Mouse (Mus musculus): ENCODE data around the gene Ablim1. TPM values are rescaled to one million over a fixed set of nuclear protein-coding genes. Genes with fewer than 3 reads are reported as not detected.

The Ablim1 gene
- polyA plus RNA-seq, 1 experiment from 2014 or later = 11.6 TPM

DNA sequence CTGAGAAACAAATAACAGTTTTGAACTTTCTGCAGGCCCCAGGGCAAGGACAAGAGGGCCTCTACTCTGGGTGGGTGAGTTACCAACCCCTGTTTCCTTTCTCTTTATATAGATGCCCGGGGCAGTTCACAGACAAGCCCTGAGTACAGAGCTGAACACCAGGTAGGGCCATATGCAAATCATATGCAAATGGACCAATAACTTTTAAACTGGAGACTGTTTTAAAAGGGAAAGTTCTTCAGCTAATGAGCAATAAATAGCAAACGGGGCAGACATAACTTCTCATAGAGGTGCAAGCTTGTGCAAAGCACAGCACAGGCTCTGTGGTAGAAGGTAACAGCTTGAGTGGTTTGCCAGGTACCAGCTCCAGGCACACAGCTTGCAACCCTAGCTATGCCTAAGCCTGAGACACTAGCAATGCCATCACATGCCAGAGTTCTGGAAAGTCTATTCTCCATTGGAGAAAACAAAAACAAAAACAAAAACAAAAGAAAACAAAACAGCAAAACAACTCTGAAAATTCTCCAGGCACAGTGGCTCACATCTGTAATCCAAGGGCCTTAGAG, 225.8 kb downstream of the Ablim1 start:
- WGBS = 74% methylated on average over 2 of the region's 2 CpGs
- DNase-seq (ENCODE audit: low spot score) (no peak), ATAC-seq (replicated peaks; ENCODE audit: low FRiP score) (no peak)
- no peak overlapping the region for H3K4me2 ChIP-seq
- H3K9me3 ChIP-seq (ENCODE audit: control insufficient read depth, low read length) = no peaks in the 10 kb centered on the region
- no peak overlapping the region for H3K9ac ChIP-seq (ENCODE audit: low read depth, low read length)
- no peaks in the 10 kb centered on the region for H3K4me1 ChIP-seq (replicated peaks; ENCODE audit: control insufficient read depth, insufficient read depth, low read length)
- no peaks in the 10 kb centered on the region for H3K27me3 ChIP-seq (replicated peaks; ENCODE audit: control insufficient read depth, insufficient read depth, low read length)
- H3K4me3 ChIP-seq (ENCODE audit: low read depth, low read length) = no peak overlapping the region
- no peaks in the 10 kb centered on the region for H3K36me3 ChIP-seq (ENCODE audit: control insufficient read depth, insufficient read depth, low read length)
- no peak overlapping the region for H3K27ac ChIP-seq (ENCODE audit: low read depth, low read length)

DNA sequence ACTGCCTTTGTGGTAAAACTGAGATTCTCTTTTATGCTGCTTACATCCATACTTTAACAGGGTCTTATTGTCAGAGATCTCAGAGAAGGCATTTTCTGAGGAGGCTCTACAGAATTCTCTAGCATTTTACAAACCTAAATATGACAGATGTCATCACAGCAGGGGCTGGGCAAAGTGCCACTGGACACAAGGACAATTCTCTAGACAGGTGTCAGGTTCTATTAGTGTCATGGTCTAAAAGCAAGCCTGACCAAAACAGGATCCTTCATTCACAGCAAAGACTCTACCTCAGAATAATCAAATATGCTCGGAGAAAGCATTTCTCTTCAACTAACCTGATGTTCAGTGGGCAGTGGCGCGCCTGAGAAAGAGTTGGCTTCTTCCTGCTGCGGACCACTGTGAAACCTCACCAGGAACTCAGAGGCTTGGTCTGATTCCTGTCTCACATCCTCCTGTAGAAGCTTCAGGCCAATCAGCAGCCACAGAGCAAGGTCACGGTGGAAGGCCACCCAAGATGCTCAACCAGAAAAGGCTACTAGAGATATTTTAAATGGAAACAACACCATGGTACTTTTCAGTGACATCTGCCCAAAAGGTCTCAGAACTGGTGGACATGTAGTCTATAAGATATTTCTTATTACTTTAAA, 230.1 kb downstream of the Ablim1 start:
- 77% methylated on average over 5 of the region's 5 CpGs for WGBS
- ATAC-seq (replicated peaks; ENCODE audit: low FRiP score) (no peak), DNase-seq (ENCODE audit: low spot score) (no peak)
- no peak overlapping the region for H3K27ac ChIP-seq (ENCODE audit: low read depth, low read length)
- no peaks in the 10 kb centered on the region; the same call in 1 of the 2 replicates for H3K4me1 ChIP-seq (replicated peaks; ENCODE audit: control insufficient read depth, insufficient read depth, low read length)
- no peak overlapping the region for H3K4me3 ChIP-seq (ENCODE audit: low read depth, low read length)
- no peak overlapping the region for H3K9ac ChIP-seq (ENCODE audit: low read depth, low read length)
- no peak overlapping the region for H3K4me2 ChIP-seq
- no peaks in the 10 kb centered on the region for H3K27me3 ChIP-seq (replicated peaks; ENCODE audit: control insufficient read depth, insufficient read depth, low read length)
- H3K9me3 ChIP-seq (ENCODE audit: control insufficient read depth, low read length) = no peaks in the 10 kb centered on the region
- no peaks in the 10 kb centered on the region for H3K36me3 ChIP-seq (ENCODE audit: control insufficient read depth, insufficient read depth, low read length)

DNA sequence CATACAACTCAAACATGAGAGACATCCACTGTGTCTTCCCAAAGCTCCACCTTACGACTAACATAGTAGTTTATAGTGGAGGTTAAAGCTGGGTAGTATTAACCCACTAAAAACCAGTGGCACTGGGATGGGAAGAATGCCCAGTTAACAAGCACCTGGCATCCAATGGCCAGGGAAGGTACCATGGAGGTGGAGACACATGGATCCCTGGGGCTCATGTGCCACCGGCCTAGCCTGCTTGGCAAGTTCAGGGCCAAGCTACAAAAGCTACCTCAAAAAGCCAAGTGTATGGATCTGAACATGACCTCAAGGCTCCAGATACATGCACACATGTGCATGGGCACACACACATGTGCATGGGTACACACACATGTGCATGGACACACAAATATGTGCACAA, 230.8 kb downstream of the Ablim1 start:
- Histone ChIP-seq H3K36me3 (ENCODE audit: control insufficient read depth, insufficient read depth, low read length) (no peaks in the 10 kb centered on the region), H3K4me1 (replicated peaks; ENCODE audit: control insufficient read depth, insufficient read depth, low read length) (no peaks in the 10 kb centered on the region; the same call in 1 of the 2 replicates), H3K4me2 (no peak overlapping the region), H3K9ac (ENCODE audit: low read depth, low read length) (no peak overlapping the region), H3K9me3 (ENCODE audit: control insufficient read depth, low read length) (no peaks in the 10 kb centered on the region), H3K27me3 (replicated peaks; ENCODE audit: control insufficient read depth, insufficient read depth, low read length) (no peaks in the 10 kb centered on the region), H3K27ac (ENCODE audit: low read depth, low read length) (no peak overlapping the region), H3K4me3 (ENCODE audit: low read depth, low read length) (no peak overlapping the region)
- ATAC-seq (replicated peaks; ENCODE audit: low FRiP score) = no peak
- WGBS = 84% methylated on average over 2 of the region's 2 CpGs
- no peak for DNase-seq (ENCODE audit: low spot score)

DNA sequence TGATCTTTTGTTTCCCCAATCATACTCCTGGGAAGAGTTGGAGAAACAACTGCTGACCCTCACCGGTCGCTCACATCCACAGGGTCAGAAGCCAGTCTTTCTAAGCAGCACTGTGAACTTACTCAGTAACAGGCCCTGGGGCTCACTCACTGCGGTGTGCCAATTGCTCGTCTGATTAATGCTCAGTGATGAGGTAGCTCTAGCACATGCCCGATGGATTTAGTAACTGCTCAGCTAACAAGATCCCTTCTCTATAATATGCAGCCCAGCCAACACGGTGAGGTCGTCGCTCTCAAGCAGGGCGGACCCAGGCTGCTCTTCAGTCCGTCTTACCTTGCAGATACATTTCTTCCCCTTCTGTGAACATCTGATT, 231.6 kb downstream of the Ablim1 start:
- Histone ChIP-seq H3K9me3 (ENCODE audit: control insufficient read depth, low read length) (no peaks in the 10 kb centered on the region), H3K4me2 (no peak overlapping the region), H3K9ac (ENCODE audit: low read depth, low read length) (no peak overlapping the region), H3K36me3 (ENCODE audit: control insufficient read depth, insufficient read depth, low read length) (no peaks in the 10 kb centered on the region), H3K4me3 (ENCODE audit: low read depth, low read length) (no peak overlapping the region), H3K4me1 (replicated peaks; ENCODE audit: control insufficient read depth, insufficient read depth, low read length) (no peaks in the 10 kb centered on the region; the same call in 1 of the 2 replicates), H3K27me3 (replicated peaks; ENCODE audit: control insufficient read depth, insufficient read depth, low read length) (no peaks in the 10 kb centered on the region), H3K27ac (ENCODE audit: low read depth, low read length) (no peak overlapping the region)
- WGBS = 82% methylated on average over 10 of the region's 10 CpGs
- no peak for DNase-seq (ENCODE audit: low spot score)
- ATAC-seq (replicated peaks; ENCODE audit: low FRiP score) = no peak

DNA sequence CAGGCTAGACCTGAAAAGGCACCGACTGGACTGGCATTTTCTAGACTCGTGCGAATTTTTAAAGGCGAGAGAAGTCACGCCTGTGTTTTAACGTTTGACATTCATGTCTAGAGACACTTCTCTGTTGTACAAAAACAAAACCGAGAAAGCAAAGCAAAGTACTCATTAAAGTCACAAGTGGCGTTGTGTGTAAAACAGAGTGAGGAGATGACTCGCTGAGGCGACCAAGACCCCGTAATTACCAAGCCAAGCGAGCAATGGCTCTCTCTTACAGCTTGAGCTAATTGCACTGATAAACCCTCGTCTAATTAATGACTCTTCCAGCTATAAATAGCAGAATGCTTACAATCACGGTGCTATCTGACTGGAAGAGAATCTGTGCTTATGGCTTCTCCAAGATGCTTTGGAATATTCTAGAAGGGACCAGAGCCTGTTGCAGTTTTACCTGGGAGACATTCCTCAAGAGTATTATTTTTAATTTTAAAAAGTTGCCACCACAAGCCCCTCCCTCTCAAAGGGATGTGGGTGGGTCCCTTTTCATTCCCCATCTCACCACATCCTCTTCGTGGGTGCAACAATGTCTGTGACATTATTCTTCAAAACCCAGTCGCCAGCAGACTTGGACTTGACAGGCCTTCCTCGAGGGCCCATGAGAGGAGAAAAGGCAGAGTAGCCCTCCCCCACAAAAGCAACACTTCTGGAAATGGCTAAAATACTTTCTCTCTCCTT, 232.1 kb downstream of the Ablim1 start:
- Histone ChIP-seq H3K9me3 (ENCODE audit: control insufficient read depth, low read length) (no peaks in the 10 kb centered on the region), H3K4me3 (ENCODE audit: low read depth, low read length) (no peak overlapping the region), H3K36me3 (ENCODE audit: control insufficient read depth, insufficient read depth, low read length) (no peaks in the 10 kb centered on the region), H3K4me1 (replicated peaks; ENCODE audit: control insufficient read depth, insufficient read depth, low read length) (no peaks in the 10 kb centered on the region; the same call in 1 of the 2 replicates), H3K9ac (ENCODE audit: low read depth, low read length) (no peak overlapping the region), H3K27ac (ENCODE audit: low read depth, low read length) (no peak overlapping the region), H3K4me2 (no peak overlapping the region), H3K27me3 (replicated peaks; ENCODE audit: control insufficient read depth, insufficient read depth, low read length) (no peaks in the 10 kb centered on the region)
- DNase-seq (ENCODE audit: low spot score) (no peak), ATAC-seq (replicated peaks; ENCODE audit: low FRiP score) (no peak)
- 69% methylated on average over 17 of the region's 17 CpGs for WGBS

DNA sequence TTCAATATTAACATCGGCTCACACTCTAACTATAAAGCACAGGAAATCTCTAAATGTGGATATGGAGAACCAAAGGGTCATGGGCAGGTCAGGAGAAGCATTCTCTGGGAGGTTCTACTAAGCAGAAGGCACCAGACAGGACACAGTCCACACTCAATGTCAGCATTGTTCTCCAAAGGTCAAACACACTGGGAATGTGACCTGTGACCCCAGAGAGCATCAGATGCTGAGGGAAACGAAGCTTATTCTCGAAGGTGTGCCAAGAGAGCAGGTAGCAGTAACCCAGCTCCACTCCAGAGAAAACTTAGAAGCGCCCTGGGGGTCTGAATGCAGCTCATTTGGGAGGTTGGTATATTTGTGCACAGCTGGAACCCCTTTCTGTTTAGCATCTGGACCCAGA, 233.2 kb downstream of the Ablim1 start:
- no peak overlapping the region for H3K4me2 ChIP-seq
- H3K4me3 ChIP-seq (ENCODE audit: low read depth, low read length) = no peak overlapping the region
- H3K27me3 ChIP-seq (replicated peaks; ENCODE audit: control insufficient read depth, insufficient read depth, low read length) = no peaks in the 10 kb centered on the region
- H3K4me1 ChIP-seq (replicated peaks; ENCODE audit: control insufficient read depth, insufficient read depth, low read length) = no peaks in the 10 kb centered on the region; the same call in 1 of the 2 replicates
- H3K9me3 ChIP-seq (ENCODE audit: control insufficient read depth, low read length) = no peaks in the 10 kb centered on the region
- DNase-seq (ENCODE audit: low spot score) (no peak), ATAC-seq (replicated peaks; ENCODE audit: low FRiP score) (no peak)
- H3K9ac ChIP-seq (ENCODE audit: low read depth, low read length) = no peak overlapping the region
- WGBS = 62% methylated on average over 4 of the region's 4 CpGs
- H3K27ac ChIP-seq (ENCODE audit: low read depth, low read length) = no peak overlapping the region
- no peaks in the 10 kb centered on the region for H3K36me3 ChIP-seq (ENCODE audit: control insufficient read depth, insufficient read depth, low read length)

DNA sequence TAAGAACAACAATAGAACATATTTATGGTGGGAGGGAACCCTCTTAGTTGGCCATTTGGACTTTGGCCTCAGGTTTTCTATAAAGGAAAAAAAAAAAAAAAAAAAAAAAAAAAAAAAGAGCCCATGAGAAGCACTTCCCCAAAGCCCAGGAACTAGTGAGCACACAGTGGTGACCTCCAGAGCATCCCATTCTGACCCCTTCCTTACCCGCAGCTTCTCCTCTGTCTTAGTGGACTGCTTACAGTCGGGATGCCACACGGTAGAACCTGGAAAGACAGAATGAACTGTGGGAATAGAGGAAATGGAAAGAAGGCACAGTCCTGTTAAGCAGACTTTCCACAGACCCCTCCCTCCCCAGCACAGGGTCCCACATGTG, 235.1 kb downstream of the Ablim1 start:
- H3K4me2 ChIP-seq = no peak overlapping the region
- no peaks in the 10 kb centered on the region; the same call in 1 of the 2 replicates for H3K4me1 ChIP-seq (replicated peaks; ENCODE audit: control insufficient read depth, insufficient read depth, low read length)
- H3K4me3 ChIP-seq (ENCODE audit: low read depth, low read length) = no peak overlapping the region
- no peak overlapping the region for H3K27ac ChIP-seq (ENCODE audit: low read depth, low read length)
- H3K27me3 ChIP-seq (replicated peaks; ENCODE audit: control insufficient read depth, insufficient read depth, low read length) = no peaks in the 10 kb centered on the region
- no peak for ATAC-seq (replicated peaks; ENCODE audit: low FRiP score)
- 82% methylated on average over 3 of the region's 3 CpGs for whole genome bisulfite sequencing
- no peak for DNase-seq (ENCODE audit: low spot score)
- H3K36me3 ChIP-seq (ENCODE audit: control insufficient read depth, insufficient read depth, low read length) = no peaks in the 10 kb centered on the region
- H3K9me3 ChIP-seq (ENCODE audit: control insufficient read depth, low read length) = no peaks in the 10 kb centered on the region
- H3K9ac ChIP-seq (ENCODE audit: low read depth, low read length) = no peak overlapping the region

DNA sequence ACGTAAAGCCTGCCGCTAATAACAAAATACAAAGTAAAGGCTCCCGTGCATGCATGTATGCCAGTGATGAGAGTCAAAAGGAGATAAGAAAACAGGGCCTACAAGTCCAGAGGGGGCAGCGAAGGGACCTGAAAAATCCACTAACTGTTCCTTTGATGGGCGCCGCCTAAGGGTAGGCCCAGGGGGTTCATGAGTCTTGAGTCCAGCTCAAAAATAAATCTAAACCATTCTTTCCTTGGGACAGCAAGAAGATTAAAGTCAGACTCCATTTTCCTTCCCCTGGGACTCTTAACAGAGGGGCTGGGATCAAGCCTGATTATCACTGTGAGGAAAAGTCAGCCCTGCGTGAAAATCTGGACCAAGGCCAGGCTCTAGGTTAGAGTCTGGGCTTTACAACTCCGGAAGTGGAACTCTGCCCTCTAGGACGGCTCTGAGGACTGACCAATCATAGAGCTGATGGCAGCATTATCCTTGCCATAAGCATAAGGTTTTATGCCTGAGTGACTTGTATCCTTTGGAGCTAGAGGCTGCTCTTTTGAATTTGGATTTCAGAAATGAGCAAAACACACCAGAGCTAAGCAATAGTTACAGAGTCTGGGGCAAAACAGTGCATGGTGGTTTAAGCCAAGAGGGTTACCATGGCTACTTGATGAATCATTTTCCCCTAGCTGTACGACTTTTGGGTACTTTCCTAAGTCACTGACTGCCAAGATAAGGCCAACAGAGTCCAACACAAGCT, 235.7 kb downstream of the Ablim1 start:
- H3K27ac ChIP-seq (ENCODE audit: low read depth, low read length) = no peak overlapping the region
- H3K9me3 ChIP-seq (ENCODE audit: control insufficient read depth, low read length) = no peaks in the 10 kb centered on the region
- 65% methylated on average over 10 of the region's 10 CpGs for whole genome bisulfite sequencing
- DNase-seq (ENCODE audit: low spot score) = no peak
- H3K4me2 ChIP-seq = no peak overlapping the region
- no peaks in the 10 kb centered on the region for H3K27me3 ChIP-seq (replicated peaks; ENCODE audit: control insufficient read depth, insufficient read depth, low read length)
- no peaks in the 10 kb centered on the region for H3K36me3 ChIP-seq (ENCODE audit: control insufficient read depth, insufficient read depth, low read length)
- H3K4me3 ChIP-seq (ENCODE audit: low read depth, low read length) = no peak overlapping the region
- ATAC-seq (replicated peaks; ENCODE audit: low FRiP score) = no peak
- H3K4me1 ChIP-seq (replicated peaks; ENCODE audit: control insufficient read depth, insufficient read depth, low read length) = no peaks in the 10 kb centered on the region; the same call in 1 of the 2 replicates
- H3K9ac ChIP-seq (ENCODE audit: low read depth, low read length) = no peak overlapping the region
